Mouse (Mus musculus): ENCODE results near the gene Per1.

Gene Per1

DNA sequence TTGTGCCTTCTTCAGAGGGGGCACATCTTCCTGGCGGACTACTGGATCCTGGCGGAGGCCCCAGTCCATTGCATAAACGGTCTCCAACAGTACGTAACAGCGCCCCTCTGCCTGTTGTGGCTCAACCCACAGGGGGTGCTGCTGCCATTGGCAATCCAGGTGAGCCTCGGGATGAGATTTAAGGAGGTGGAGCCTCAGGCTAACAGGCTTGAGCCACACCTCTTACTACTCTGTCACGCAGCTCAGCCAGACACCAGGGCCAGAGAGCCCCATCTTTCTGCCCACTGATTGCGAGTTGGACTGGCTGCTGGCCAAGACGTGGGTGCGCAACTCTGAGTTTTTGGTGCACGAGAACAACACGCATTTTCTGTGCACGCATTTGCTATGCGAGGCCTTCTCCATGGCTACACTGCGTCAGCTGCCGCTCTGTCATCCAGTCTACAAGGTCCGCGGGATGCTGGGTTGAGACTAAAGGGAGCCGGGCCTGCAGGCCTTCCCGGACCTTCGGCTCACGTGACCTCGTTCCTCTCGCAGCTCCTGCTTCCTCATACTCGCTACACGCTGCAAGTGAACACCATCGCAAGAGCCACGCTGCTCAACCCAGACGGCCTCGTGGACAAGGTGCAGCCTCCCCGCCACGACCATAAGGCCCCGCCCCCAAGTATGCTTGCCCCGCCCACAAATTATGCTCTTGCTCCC is 39.1 kb downstream of the Per1 start:
- DNase-seq (ENCODE audit: low read depth, low spot score): no peak

DNA sequence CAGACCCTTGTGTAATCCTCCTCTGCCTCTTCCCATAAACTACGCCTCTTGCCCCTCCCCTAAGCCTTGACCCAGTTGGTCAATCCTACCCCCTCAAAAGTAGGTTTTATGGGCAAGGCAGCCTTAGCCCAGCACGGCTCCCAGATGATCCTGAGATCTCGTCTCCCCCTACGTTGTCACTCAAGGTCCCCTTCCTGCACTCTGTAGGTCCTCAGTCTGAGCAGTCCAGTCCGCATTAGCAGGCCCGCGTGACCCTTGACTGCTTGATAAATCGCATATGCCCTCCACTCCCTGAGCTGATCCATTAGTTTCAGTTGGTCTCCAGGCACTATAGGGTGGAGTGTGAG is 39.6 kb downstream of the Per1 start:
- no peak for DNase-seq (ENCODE audit: low read depth, low spot score)

DNA sequence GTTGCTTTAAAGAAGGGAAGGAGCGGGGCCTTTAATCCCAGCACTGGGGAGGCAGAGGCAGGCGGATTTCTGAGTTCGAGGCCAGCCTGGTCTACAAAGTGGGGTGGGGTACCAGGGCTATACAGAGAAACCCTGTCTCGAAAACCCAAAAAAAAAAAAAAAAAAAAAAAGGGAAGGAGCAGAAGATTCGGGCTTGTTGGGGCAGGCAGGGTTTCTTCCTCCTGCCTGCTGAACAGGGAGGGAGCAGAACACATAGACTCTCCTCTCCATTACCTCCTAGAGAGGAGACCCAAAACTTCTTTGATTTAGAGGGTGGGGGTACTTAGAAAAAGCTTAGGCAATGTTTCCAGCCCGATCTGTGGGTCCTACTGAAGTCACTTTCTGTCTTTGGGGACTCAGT is 40.3 kb downstream of the Per1 start:
- DNase-seq (ENCODE audit: low read depth, low spot score): no peak

DNA sequence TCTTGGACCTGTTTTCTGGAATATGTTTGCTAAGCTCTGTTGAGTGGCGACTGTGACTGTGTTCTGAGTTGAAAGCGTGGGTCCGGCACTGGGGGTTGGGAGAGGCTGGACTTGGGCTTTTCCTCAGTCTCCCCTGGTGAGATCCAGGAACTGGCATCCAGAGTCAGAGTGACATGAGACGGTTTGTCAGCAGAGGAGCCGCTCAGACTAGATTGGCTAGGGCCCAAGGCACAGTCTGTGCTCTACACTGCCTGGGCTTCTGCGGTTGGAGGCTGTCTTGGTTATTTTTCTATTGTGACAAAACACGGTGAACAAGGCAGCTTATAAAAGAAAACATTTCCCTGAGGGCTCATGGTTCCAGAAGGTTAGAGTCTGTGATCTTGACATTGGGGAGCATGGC is 52.5 kb downstream of the Per1 start:
- no peak for DNase-seq (ENCODE audit: low read depth, low spot score)

DNA sequence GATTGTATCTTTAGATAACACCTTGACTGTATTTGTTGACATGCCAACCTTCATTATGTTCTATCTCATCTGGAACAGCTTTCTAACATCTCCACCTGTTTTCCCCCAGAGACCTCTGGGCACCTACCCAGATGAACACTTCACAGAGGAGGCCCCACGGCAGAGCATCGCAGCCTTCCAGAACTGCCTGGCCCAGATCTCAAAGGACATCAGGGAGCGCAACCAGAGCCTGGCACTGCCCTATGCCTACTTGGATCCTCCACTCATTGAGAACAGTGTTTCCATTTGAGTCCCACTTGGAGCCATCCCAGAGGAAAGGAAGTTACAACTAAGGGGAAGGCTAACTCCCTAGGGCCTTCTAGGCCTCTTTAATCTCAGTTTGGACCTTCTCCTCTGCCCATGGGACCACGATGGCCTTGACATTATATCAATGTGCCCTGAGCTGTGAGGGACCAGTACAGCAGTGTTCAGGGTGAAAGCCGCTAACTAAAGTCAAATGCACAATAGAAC is 53.5 kb downstream of the Per1 start:
- no peak for DNase-seq (ENCODE audit: low read depth, low spot score)

DNA sequence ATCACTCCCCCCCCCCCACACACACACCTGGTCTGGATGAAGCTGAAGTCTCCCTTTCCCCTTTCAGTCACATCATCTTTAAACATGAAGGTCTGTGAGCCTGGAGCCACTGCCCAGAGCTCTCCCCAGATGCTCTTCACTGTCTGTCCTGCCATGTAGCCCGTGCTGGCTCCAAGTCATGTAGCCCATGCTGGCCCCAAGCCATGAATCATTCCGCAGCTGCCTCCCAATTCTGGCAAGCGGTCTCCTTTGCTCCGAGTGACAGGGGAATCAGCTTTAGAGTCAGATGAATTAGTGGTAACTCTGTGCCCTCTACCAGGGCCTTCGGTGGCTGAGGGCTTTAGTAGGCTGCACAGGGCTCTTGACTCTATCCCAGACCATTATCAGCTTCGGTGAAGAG is 54.7 kb downstream of the Per1 start:
- DNase-seq (ENCODE audit: low read depth, low spot score): no peak

DNA sequence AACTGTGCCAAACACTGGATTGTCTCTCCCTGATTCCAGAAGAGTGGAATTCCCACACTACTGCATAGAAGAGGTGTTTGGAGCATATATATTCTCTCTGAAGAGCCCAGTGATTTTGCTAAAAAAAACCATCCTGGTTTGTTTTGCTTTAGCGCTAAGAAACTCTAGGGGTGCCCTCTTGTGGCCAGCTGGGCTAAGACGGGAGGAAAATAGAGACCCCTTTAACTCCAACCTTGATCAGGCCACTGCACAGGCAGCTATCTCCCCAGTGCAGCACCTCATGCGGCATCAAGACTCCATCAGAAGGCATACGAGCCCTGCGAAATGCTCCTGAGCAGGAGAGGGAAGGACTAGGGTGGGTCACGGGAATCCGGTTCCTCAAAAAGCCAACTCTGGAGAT is 55.4 kb downstream of the Per1 start:
- peak; percentile 61 for DNase-seq (ENCODE audit: low read depth, low spot score)

DNA sequence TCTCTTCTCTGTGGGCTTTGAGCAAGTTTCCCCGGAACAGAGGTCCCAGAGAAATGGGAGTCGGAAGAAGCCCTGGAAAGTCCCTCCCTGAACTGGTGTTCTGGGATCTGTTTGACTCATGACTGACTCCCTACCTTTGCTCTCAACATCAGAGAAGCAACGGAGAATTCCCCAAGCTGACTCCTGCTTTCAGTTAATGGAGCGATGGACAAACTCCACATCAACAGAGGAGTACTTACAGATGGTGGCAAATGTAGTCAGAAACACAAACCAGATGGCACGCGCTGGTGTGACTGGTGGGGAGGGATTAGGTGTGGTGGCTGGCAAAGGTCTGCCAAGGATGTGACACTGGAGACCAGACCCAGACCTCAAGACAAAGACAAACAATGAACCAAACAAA is 56.0 kb downstream of the Per1 start:
- DNase-seq (ENCODE audit: low read depth, low spot score): peak; percentile 41

DNA sequence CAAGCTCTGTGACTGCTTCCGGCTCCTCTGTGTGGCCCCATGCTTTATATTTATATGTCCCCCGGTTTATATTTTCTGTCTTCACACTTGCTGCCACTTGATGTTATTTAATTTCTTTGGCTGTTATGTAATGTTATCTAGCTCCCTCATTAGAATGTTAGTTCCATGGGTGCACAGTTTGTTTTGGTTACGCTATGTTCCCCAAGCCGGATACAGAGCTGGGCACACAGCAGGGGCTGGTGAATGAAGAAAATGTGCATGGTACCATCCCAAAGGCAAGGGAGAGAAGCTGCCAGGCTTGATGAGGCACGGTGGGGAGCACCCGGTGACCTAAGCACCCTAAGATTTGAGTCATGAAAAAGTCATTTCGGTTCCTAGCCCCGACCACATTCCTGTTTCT is 58.8 kb downstream of the Per1 start:
- DNase-seq (ENCODE audit: low read depth, low spot score): no peak

DNA sequence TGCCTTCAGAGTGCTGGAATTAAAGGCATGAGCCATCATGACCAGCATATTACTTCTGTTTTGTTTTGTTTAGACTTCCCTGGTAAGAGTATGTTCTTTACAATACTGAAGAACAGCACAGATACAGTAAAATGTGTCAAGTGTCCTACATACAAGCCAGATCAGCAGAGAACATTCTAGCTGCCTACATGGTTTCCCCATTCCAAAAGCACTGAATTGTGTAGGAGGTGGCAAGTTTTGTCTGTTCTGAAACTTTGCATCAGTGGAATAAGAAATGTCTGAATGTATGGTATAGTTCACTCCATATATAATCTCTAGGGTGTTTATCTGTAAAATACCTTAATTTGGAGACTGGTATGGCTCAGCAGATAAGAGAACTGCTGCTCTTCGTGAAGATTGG is 60.3 kb downstream of the Per1 start:
- DNase-seq (ENCODE audit: low read depth, low spot score): no peak

DNA sequence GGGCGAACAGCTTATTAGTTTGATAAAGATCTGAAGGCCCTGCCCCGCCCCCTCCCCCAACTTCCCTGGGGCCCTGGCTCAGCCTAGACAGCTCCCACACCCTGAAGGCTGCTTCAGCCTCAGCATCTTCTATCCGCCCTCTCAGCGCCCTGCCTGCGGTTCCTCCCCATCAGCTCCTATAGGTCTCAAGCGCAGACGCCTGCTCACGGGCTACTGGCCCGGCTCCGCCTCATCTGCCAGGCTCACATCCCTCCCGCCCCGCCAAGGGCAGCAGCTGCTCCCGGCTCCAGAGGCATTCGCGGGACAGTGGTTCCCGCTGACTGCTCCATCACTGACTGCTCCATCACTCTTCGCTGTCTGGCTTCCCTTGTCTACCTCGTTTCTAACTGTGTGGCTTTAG is 61.8 kb downstream of the Per1 start, which contains the start of gene Alox12b:
Gene Alox12b, plus strand, starts transcription at position 190 of the 400 bp plus-strand sequence.
- no peak for DNase-seq (ENCODE audit: low read depth, low spot score)
